Mouse (Mus musculus): ENCODE results near the gene Grid2. TPM values are rescaled to one million over a fixed set of nuclear protein-coding genes. Genes with fewer than 3 reads are reported as not detected.

Grid2 gene
- polyA plus RNA-seq, 1 experiment from 2014 or later = 0.52 TPM

- no peak for ATAC-seq (replicated peaks; ENCODE audit: insufficient number of reproducible peaks, insufficient read depth, low FRiP score, low read depth)
- no peak overlapping the region for H3K9ac ChIP-seq
- no peaks in the 10 kb centered on the region for H3K27me3 ChIP-seq
- no peak overlapping the region for H3K4me2 ChIP-seq
- H3K9me3 ChIP-seq (replicated peaks) = no peaks in the 10 kb centered on the region
- no peaks in the 10 kb centered on the region for H3K4me1 ChIP-seq (replicated peaks)
- H3K36me3 ChIP-seq = no peaks in the 10 kb centered on the region
- 52% methylated on average over 2 of the region's 2 CpGs for WGBS
- H3K27ac ChIP-seq = no peak overlapping the region
- no peak overlapping the region for H3K4me3 ChIP-seq
Measured at GRCm38 (mm10) chr6:64073406-64073805, 817.7 kb downstream of the Grid2 start.

DNA sequence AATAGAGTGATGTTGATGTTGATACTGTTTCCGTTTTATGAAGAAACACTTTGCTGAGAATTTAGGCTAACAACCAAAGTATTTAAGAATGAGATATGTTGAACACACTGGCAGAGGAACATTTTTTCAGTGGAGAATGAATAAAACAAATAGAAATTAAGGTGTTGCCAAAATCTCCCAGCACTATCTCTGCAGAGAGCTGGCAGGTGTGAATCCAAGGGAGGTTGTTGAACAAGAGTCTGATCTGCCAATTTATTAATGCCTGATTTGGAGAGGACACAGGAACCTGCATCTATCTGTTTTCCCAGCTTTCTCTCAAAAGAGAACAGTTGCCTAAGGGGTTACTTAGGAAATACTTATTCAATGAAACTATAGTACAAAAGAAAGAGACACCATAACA, 822.2 kb downstream of the Grid2 start:
- Histone ChIP-seq H3K36me3 (no peaks in the 10 kb centered on the region), H3K4me2 (no peak overlapping the region), H3K4me3 (no peak overlapping the region), H3K27ac (no peak overlapping the region), H3K27me3 (no peaks in the 10 kb centered on the region), H3K4me1 (replicated peaks) (no peaks in the 10 kb centered on the region), H3K9ac (no peak overlapping the region), H3K9me3 (replicated peaks) (no peaks in the 10 kb centered on the region)
- ATAC-seq (replicated peaks; ENCODE audit: insufficient number of reproducible peaks, insufficient read depth, low FRiP score, low read depth) = no peak
- 75% methylated on average over 1 of the region's 1 CpGs for WGBS

DNA sequence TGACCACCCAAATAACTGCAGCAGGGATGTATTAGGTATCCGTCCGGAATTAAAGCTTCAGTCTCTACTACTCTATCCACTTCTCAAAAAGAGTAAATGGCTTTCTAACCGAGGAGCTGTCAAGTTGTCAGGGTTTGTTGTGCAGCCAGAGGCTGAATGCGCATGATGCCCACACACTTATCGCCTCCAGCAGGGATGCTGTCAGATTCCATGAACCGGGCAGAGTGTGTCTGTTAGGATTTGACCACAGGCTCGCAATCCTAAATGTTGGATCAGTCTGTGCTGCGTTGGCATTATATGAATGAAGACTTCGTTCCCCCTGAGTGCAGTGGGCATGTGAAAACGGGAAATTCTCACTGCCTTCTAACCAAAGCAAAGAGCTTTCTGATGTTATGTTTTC, 843.0 kb downstream of the Grid2 start:
- H3K4me2 ChIP-seq = no peak overlapping the region
- no peaks in the 10 kb centered on the region for H3K4me1 ChIP-seq (replicated peaks)
- H3K36me3 ChIP-seq = no peaks in the 10 kb centered on the region
- 73% methylated on average over 10 of the region's 10 CpGs for WGBS
- no peak overlapping the region for H3K9ac ChIP-seq
- H3K27ac ChIP-seq = no peak overlapping the region
- ATAC-seq (replicated peaks; ENCODE audit: insufficient number of reproducible peaks, insufficient read depth, low FRiP score, low read depth) = no peak
- H3K9me3 ChIP-seq (replicated peaks) = no peaks in the 10 kb centered on the region
- H3K27me3 ChIP-seq = no peaks in the 10 kb centered on the region
- H3K4me3 ChIP-seq = no peak overlapping the region

DNA sequence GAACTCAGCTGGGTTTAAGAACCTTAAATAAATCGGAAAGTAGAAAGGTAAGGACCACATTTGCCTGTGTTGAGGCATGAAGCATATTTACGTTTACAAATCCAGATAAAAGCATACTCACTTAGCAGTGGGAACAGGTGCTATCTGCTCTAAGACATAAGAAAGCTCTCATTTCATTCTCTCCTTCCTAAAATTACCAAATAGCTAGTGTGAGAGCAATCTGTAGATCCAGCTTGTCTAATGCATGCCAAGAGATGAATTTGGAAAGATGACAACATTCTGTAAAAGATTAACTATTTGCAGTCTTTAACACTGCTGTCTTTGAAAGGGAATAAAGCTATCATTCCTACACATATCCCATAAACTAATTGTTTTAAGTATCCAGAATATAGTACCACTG, 858.9 kb downstream of the Grid2 start:
- H3K9ac ChIP-seq = no peak overlapping the region
- no peak overlapping the region for H3K4me3 ChIP-seq
- no peaks in the 10 kb centered on the region for H3K27me3 ChIP-seq
- 61% methylated on average over 2 of the region's 2 CpGs for WGBS
- no peak for ATAC-seq (replicated peaks; ENCODE audit: insufficient number of reproducible peaks, insufficient read depth, low FRiP score, low read depth)
- H3K4me2 ChIP-seq = no peak overlapping the region
- H3K4me1 ChIP-seq (replicated peaks) = 0 out of 2 replicates have a peak, but pooled peaks cover 2% of the 10 kb centered on the region
- no peaks in the 10 kb centered on the region for H3K9me3 ChIP-seq (replicated peaks)
- H3K36me3 ChIP-seq = no peaks in the 10 kb centered on the region
- H3K27ac ChIP-seq = no peak overlapping the region

DNA sequence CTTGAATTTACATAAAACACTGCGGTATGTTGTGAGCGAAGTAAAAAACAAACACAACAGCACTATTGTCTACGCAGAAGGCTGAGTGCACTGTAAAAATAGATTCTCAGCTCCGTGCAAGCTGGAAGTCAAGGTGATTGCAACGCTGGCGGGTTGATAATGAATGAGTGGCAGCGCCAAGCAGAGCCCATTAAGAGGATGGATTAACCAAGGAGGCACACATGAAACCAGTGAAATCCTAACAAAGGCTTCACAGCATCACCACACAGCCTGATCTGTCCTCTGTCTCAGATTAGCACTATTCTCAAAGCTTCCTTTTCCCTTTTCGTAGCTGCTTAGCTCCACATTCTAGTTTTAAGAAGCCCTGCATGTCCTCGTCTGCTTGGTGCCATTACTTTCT, 880.6 kb downstream of the Grid2 start:
- no peak for ATAC-seq (replicated peaks; ENCODE audit: insufficient number of reproducible peaks, insufficient read depth, low FRiP score, low read depth)
- 56% methylated on average over 9 of the region's 9 CpGs for WGBS
- Histone ChIP-seq H3K27ac (no peak overlapping the region), H3K27me3 (no peaks in the 10 kb centered on the region), H3K9ac (no peak overlapping the region), H3K4me2 (no peak overlapping the region), H3K4me3 (no peak overlapping the region), H3K36me3 (no peaks in the 10 kb centered on the region), H3K4me1 (replicated peaks) (no peaks in the 10 kb centered on the region), H3K9me3 (replicated peaks) (no peaks in the 10 kb centered on the region)

DNA sequence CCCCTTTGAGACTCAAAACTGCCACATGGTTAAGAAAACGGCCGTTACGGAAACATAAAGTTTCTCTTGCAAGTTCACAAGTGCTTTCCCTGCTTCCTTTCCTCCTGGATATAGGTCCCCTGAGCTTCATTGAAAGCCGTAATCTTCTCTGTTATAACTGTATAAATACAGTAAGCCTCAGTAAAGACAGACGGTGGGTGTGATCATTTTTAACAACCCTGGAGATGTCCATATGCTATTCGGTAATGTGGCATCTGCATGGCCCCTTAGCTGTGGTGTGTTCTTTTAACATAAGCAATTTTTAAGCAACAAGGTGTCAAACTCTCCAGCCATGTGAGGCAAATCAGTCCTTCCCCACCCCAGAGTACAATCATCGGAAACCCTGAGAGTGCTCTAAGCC, 892.9 kb downstream of the Grid2 start:
- Histone ChIP-seq H3K9me3 (replicated peaks) (no peaks in the 10 kb centered on the region), H3K36me3 (no peaks in the 10 kb centered on the region), H3K4me1 (replicated peaks) (no peaks in the 10 kb centered on the region), H3K27me3 (no peaks in the 10 kb centered on the region), H3K4me3 (no peak overlapping the region), H3K27ac (no peak overlapping the region), H3K4me2 (no peak overlapping the region), H3K9ac (no peak overlapping the region)
- no peak for ATAC-seq (replicated peaks; ENCODE audit: insufficient number of reproducible peaks, insufficient read depth, low FRiP score, low read depth)
- WGBS = 80% methylated on average over 7 of the region's 7 CpGs

DNA sequence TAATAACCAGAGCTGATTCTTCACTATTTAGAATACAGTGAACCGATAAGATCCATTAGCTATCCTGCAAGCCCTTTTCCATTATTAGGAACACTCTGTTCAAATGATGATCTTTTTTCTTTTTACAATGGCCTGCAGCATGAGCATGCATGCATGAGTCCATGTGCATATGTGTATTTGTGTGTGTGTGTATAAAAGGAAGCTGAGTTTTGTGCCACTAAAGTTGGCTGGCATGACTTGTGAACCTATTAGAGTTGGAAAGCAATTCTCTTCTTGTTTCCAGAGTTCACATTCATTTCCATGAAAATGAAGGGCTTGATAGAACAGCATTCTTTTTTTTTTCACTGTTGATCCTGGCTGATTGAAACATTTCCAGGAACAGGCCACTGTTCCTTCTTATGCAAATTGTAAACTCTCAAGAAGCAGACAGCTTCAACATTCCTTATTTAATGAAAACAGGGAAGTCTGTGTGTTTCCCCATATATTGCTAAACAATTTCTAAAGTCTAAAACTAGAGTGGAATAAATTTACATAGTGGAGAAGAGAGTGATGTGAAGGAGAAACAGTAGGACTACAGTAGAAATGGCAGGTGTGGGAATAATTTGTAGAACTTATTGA, 919.4 kb downstream of the Grid2 start:
- Histone ChIP-seq H3K4me3 (no peak overlapping the region), H3K27me3 (no peaks in the 10 kb centered on the region), H3K27ac (no peak overlapping the region), H3K9ac (no peak overlapping the region), H3K4me2 (no peak overlapping the region), H3K36me3 (no peaks in the 10 kb centered on the region), H3K4me1 (replicated peaks) (no peaks in the 10 kb centered on the region), H3K9me3 (replicated peaks) (no peaks in the 10 kb centered on the region)
- WGBS = 90% methylated on average over 1 of the region's 1 CpGs
- no peak for ATAC-seq (replicated peaks; ENCODE audit: insufficient number of reproducible peaks, insufficient read depth, low FRiP score, low read depth)

DNA sequence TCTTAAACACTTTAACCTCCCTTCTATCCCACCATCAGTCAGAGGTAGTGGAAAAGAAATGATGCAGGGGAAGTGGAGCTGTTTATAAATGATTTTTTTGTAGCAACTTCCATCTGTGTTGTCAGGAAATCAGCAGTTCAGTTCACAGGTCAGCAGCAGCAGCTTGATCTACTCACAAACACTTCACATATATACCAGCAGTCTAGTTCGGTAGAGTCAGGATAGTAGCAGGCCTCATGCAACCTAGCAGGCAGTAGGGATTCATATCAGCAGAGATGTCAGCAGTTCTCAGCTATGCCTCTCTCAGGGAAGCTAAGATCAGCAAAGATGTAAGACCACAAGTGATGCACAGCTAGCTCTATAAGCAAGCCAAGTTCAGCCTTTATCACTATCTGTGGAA, 938.0 kb downstream of the Grid2 start:
- Histone ChIP-seq H3K4me1 (replicated peaks) (no peaks in the 10 kb centered on the region), H3K4me3 (no peak overlapping the region), H3K36me3 (no peaks in the 10 kb centered on the region), H3K9ac (no peak overlapping the region), H3K9me3 (replicated peaks) (no peaks in the 10 kb centered on the region), H3K27ac (no peak overlapping the region), H3K4me2 (no peak overlapping the region), H3K27me3 (no peaks in the 10 kb centered on the region)
- 26% methylated on average over 1 of the region's 1 CpGs for WGBS
- no peak for ATAC-seq (replicated peaks; ENCODE audit: insufficient number of reproducible peaks, insufficient read depth, low FRiP score, low read depth)

DNA sequence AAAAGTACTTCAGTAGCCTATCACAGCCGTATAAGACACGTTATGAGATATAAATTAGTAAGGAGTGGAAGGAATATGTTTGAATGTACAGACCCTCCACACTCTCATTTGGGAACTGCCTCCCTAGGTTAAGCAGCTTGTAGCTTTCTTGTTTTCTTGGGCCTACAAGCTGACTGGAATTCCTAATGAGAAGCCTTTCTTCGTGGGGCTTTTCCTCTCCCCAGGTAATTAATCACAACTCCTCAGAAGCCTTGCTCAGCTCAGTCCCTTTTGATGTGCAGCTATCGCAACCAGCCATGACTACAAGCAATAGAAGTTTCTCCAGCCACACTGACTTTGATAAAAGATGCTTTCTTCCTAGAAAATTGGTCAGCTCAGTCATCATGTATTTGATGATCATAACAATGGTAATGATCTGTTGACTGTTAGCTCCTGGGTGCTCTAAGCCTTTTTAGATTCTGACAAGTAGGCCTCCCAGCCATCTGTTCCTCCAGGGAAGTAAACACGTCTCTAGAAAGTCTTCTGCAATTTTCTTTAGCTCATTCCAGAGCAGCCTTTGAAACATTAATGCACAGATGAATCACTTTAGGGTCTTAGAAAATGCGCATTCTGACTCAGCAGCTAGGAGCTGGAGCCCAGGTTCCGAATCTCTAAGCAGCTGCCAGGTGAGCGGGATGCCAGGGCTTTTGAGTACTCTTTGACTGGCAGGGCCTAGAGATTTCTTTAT, 946.9 kb downstream of the Grid2 start:
- ATAC-seq (replicated peaks; ENCODE audit: insufficient number of reproducible peaks, insufficient read depth, low FRiP score, low read depth) = no peak
- 50% methylated on average over 8 of the region's 8 CpGs for WGBS
- Histone ChIP-seq H3K27ac (no peak overlapping the region), H3K9me3 (replicated peaks) (no peaks in the 10 kb centered on the region), H3K4me3 (no peak overlapping the region), H3K9ac (no peak overlapping the region), H3K36me3 (no peaks in the 10 kb centered on the region), H3K27me3 (no peaks in the 10 kb centered on the region), H3K4me2 (no peak overlapping the region), H3K4me1 (replicated peaks) (no peaks in the 10 kb centered on the region)

- H3K4me3 ChIP-seq = no peak overlapping the region
- no peak overlapping the region for H3K27ac ChIP-seq
- no peak overlapping the region for H3K9ac ChIP-seq
- 55% methylated on average over 3 of the region's 3 CpGs for WGBS
- no peaks in the 10 kb centered on the region for H3K36me3 ChIP-seq
- no peaks in the 10 kb centered on the region for H3K9me3 ChIP-seq (replicated peaks)
- ATAC-seq (replicated peaks; ENCODE audit: insufficient number of reproducible peaks, insufficient read depth, low FRiP score, low read depth) = no peak
- H3K4me1 ChIP-seq (replicated peaks) = no peaks in the 10 kb centered on the region
- no peak overlapping the region for H3K4me2 ChIP-seq
- no peaks in the 10 kb centered on the region for H3K27me3 ChIP-seq
Measured at GRCm38 (mm10) chr6:64236351-64236750, 980.7 kb downstream of the Grid2 start.

DNA sequence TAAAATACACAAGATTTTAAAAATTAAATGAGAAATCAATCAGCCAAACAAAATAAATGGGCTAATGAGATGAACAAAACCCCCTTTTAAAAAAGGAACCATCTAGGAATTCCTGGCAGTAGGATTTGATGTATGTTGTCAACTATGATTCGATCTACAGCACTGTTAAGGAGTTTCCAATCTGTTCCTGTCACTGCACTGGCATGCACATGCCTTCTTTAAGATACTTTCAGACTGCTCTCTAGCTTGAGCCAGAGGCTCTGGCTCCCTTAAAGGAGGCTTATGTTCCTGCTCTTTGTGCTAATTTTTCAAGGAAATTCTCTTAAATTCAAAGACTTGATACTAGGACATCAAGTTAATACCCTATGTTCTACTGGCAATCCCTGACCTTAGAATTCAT, 984.9 kb downstream of the Grid2 start:
- no peak overlapping the region for H3K4me3 ChIP-seq
- H3K9ac ChIP-seq = no peak overlapping the region
- WGBS = 69% methylated on average over 1 of the region's 1 CpGs
- H3K36me3 ChIP-seq = no peaks in the 10 kb centered on the region
- H3K4me1 ChIP-seq (replicated peaks) = no peaks in the 10 kb centered on the region
- no peak overlapping the region for H3K27ac ChIP-seq
- ATAC-seq (replicated peaks; ENCODE audit: insufficient number of reproducible peaks, insufficient read depth, low FRiP score, low read depth) = no peak
- no peak overlapping the region for H3K4me2 ChIP-seq
- H3K9me3 ChIP-seq (replicated peaks) = no peaks in the 10 kb centered on the region
- no peaks in the 10 kb centered on the region for H3K27me3 ChIP-seq

DNA sequence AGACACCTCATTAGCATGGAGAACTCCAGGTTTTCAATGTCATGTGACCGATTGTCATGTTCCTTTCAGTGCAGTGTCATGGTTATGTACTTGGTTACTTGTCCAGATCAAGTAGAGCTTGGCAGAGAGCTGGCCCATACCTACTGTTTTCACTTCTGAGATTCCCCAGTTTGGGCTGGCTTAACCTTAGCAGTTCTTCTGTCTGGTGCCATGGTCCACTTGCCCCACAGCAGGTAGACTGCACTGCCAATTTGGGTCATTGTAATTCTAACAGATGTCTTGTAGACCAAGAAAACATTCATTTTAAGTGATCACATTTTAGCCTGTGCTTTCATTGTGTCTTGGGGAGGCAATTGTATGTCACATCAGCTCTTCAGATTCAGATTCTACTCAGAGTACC, 990.3 kb downstream of the Grid2 start:
- no peak overlapping the region for H3K27ac ChIP-seq
- no peaks in the 10 kb centered on the region for H3K27me3 ChIP-seq
- no peak overlapping the region for H3K9ac ChIP-seq
- no peak overlapping the region for H3K4me3 ChIP-seq
- H3K9me3 ChIP-seq (replicated peaks) = no peaks in the 10 kb centered on the region
- no peaks in the 10 kb centered on the region for H3K4me1 ChIP-seq (replicated peaks)
- H3K4me2 ChIP-seq = no peak overlapping the region
- 77% methylated on average over 1 of the region's 1 CpGs for WGBS
- H3K36me3 ChIP-seq = no peaks in the 10 kb centered on the region
- ATAC-seq (replicated peaks; ENCODE audit: insufficient number of reproducible peaks, insufficient read depth, low FRiP score, low read depth) = no peak
